Mouse (Mus musculus) effector memory CD4-positive, alpha-beta T cell, adult 5 months (primary cell): ENCODE measurements around the gene Ifng. TPM values are rescaled to one million over a fixed set of nuclear protein-coding genes. Genes with fewer than 3 reads are reported as not detected.

Source experiments
- polyA plus RNA-seq: library from polyadenylated mRNA; unstranded; fragments of 100-300 nt; shearing (Covaris generic); gene quantifications from one replicate; pipeline ENCODE4 v1.2.1, GENCODE M21; 2017

The Ifng gene
- 557 TPM for polyA plus RNA-seq

GRCm38 (mm10) chr10:118440742-118441240 is at the start of gene Ifng:
TSS of gene Ifng (plus strand) at chr10:118441046.

Other genes with a start within 250 kb of the Ifng start
- 0.52 TPM for gene Il22, start 236.1 kb upstream of the Ifng start, polyA plus RNA-seq
- gene Gm32717, start 200.3 kb upstream of the Ifng start, polyA plus RNA-seq = not detected
- gene Gm32802, start 182.4 kb upstream of the Ifng start, polyA plus RNA-seq = not detected
- not detected for gene Iltifb, start 146.0 kb upstream of the Ifng start, polyA plus RNA-seq
- gene Gm9040, start 114.1 kb upstream of the Ifng start, polyA plus RNA-seq = not detected
- gene Gm9044, start 108.6 kb upstream of the Ifng start, polyA plus RNA-seq = not detected
- gene Gm9045, start 103.2 kb upstream of the Ifng start, polyA plus RNA-seq = not detected
- gene Gm9046, start 97.8 kb upstream of the Ifng start, polyA plus RNA-seq = not detected
- gene Gm9048, start 92.4 kb upstream of the Ifng start, polyA plus RNA-seq = not detected
- not detected for gene Gm9049, start 86.9 kb upstream of the Ifng start, polyA plus RNA-seq